Mouse (Mus musculus) granulocyte monocyte progenitor cell, adult 5-6 weeks (primary cell): ENCODE data around the gene Fras1. TPM values are rescaled to one million over a fixed set of nuclear protein-coding genes. Genes with fewer than 3 reads are reported as not detected.

Experiments used
- ATAC-seq: replicated peaks from 2 replicates; pipeline ENCODE4 v1.8.0; 2016; ENCODE audit warnings: mild to moderate bottlenecking, moderate TSS enrichment, inconsistent platforms; ENCODE audit not compliant: poor library complexity, severe bottlenecking
- total RNA-seq, 2 experiments: library from RNA; stranded (forward) in 1 of 2; stranded (reverse) in 1 of 2; fragments of 200-712, 200-1000 nt in 1 of 2; fragments of >200 nt in 1 of 2; fragmentation: Nextera tagmentation in 1 of 2; gene quantifications; 2 replicates each; pipeline ENCODE4 v1.2.3; 2014 to 2017

Gene Fras1
- total RNA-seq, 2 experiments from 2014 or later: not detected

DNA sequence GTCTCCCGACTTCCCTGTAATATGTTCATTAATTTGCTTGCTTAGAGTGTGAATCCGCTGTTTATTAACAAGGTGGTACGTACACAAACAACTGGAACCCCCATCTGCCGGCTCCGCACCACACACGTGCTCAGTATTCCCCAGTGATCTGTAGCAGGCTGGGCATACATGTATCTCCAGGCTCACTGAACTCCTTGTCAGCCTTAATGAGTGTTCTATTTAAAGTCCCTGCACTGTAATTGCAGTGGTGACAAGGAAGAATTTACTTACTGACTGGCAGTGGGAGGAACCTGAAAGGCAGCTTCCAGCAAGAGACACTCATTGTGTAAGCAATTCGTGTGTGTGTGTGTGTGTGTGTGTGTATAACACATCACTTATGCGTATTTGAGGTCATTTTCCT, 256.1 kb downstream of the Fras1 start:
- ATAC-seq: no peak

DNA sequence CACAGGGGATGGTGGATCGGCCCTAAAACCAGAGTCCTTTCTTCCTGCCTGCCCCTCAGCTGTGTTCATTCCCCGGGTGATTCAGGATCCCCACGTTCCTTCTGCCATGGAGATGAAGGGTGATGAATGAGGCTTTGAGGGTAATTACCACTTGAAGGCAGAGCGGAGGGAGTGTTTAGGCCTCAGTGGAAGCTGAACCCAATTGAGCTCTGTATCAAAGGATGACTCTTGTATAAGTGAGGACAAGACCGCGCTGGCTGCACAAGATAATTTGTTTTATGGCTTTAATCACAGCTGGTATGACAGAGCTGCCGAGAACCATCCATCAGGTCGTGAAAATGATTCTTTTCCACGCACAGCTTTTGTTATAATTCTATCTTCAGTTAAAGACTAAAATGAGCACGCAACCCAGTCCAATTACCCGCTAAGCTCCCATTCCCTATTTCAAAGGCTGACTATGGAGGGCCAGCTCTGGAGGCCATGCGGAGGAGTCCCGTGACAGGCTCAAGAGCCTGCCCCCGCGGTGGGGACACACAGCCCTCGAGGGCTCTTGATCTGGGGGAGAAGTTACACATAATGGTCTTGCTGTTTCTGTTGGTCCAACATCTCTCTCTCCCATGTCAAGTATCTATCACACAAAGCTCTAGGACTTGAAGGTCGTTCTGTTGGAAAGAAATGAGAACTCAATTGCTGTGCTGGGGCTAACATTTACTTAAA, 261.5 kb downstream of the Fras1 start:
- no peak for ATAC-seq

DNA sequence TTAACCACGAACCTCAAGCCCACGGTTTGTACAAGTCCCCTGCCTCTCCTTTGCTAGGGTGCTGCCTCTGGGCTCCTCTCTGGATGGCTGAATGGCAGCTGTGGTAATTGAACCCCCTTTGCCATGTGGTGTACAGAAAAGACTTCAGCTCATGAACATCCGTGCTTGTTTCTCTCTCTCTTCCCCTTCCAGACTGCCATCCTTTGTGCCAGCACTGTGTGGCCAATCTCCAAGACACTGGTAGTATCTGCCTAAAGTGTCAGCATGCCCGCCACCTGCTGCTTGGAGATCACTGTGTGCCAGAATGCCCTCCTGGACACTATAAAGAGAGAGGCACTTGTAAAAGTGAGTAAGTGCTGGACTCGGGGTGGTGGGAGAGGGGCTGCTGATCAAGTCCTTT, 262.1 kb downstream of the Fras1 start:
- ATAC-seq: no peak

DNA sequence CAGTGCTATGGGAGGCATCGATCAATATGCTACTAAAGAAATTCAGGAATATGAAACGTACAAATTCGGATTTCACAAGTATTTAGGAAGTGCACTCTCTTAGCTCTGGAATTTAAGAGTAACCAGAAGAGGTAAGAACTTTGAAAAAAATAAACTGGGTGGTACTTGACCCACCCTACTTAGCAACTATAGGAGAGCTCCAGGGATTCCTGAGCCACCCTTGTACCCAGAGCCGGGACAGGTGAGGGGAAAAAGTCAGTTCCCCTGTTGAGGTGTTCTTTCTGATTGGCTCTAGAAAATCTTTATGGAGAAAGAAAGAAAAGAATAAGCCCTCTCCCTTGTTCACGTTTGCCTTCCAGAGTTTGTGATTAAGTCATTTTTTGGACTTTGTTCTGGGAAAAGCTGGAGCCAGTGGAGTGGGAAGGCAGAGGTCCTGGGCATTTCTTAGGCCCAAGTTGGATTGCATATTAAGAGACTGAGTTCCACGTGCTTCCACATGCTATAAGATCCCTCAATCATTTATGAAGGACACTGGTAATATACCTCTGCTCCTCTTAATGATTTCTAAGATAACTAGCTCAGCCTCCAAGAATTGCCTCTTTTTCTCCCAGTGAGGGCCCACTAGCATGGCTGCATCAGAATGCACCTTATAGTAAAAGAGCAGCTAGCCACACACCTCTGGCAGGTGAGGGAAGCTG, 265.6 kb downstream of the Fras1 start:
- no peak for ATAC-seq

DNA sequence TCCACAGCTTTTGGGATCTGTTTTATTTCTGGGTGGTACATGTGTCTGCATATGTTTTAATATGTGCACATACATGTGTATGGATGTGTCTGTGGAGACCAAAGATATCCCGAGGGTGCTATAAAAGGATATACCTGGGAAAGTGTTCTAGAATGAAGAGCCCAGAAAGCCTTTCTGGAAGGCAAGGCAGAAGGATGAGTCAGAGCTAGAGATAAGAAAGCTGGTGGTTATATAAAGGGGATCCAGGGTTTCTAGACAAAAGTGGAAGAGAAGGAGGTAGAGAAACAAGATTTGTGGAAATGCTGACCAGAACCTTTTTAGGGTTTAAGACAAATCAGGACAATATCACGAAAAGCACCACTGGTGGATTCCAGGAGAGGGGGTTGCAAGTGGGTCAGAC, 267.5 kb downstream of the Fras1 start:
- ATAC-seq: no peak

DNA sequence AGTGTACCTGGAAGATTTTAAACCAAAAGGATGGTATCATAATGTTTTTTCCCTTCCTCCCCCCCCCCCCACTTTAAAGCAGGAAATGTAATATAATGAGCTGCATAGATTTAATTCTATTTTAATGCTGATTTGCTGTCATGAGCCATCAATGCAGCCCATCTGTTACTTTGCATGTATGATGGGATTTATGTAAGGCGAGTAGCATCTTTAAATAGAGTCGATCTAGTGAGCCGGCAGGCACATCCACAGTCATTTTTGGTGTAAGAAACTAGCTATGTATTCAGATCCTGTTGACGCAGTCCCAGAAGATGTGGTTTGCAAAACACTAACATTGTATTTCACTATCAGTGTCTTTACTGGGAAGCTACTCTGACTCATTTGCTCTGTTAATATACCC, 301.9 kb downstream of the Fras1 start:
- no peak for ATAC-seq

DNA sequence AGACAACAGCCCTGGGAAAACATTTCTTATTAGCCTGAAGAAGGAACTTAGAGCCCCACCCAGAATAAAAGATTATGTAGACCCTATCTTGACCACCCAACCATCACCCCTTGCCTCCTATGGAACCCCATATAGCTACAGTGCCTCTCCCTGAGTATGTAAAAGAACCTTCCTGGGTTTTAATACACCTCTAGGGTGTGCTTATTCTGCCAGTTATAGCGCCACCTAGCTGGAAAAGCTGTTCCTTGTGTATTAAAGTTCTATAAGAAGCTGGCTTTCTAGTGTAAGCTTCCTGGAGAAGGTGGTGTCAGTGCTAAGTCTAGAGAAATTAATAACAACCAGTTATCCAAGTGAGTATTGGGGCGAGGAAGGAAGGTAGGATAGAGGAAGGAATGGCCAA, 303.7 kb downstream of the Fras1 start:
- ATAC-seq: no peak; the same call in 1 of the 2 replicates

DNA sequence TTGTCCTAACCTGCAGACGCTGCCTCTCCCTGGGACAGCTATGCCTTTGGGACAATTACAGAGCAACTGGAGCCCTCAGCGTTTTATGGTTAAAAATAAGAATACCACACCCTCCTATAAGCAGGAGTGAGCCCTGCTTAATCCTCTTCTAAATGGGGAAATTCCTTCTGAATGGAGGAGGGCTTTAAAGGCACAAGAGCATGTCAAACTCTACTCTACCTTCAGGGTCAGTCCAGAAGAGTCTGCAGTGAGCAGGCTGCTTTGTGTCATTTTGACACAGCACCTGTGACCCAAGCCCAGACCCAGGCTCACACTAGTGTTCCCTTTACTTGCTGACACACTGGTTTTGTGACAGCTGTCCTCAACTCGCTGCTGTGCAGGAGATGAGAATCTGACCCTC, 307.3 kb downstream of the Fras1 start:
- no peak for ATAC-seq

DNA sequence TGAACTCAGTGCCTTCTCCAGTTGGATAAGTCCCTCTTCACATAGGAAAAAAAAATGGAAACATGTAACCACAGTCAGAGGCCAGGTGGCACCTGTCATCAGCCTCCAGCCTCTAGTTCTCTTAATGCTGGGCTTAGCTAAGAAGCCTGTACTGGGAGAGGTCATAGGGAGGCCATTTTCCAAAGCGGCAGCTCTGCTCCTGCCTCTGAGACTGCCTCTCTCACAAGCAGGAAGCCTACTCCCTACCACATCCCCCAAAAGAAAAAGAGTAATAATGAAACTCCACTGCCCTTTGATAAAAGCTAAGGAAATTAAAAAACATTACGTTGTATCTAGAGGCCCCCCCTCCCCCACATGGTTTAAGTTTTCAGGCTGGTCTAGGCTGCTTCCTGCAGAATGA, 309.0 kb downstream of the Fras1 start:
- no peak for ATAC-seq

DNA sequence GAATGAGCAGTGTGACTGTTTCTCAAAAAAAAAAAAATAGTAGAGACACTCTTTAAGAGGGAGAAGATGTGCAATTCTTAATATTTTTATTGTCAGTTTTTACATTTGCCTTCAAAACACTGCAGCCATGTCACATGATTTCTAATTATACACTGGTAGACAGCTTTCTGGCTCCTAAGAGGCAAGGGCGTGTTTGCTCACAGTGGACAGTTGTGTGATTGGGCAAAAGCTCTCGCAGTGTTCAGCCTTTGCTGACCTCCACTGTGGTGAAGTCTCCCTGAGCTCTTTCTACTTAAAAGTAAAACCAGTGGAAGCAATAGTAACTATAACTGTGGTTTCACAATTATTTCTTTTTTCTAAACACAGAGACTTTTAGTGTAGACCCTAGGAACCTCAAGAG, 315.1 kb downstream of the Fras1 start:
- ATAC-seq: no peak

DNA sequence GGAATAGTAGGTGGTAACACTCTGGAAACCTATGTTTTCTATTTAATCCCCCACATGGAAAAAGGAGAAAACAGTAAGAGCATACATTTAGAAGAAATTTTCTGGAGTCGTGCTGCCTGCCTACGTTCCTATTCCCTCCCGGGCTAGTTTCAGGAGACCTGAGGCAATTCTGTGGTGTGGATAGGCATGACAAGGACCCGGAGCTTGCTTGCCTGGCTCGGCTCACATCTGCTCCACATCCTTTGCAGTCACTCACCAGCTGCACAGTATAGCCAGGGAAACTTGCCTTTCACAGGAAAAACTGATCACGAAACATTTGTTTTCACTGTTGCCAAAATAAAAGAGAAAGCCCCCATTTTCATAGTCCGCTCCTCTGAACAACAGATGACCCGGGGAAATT, 325.2 kb downstream of the Fras1 start:
- no peak for ATAC-seq

DNA sequence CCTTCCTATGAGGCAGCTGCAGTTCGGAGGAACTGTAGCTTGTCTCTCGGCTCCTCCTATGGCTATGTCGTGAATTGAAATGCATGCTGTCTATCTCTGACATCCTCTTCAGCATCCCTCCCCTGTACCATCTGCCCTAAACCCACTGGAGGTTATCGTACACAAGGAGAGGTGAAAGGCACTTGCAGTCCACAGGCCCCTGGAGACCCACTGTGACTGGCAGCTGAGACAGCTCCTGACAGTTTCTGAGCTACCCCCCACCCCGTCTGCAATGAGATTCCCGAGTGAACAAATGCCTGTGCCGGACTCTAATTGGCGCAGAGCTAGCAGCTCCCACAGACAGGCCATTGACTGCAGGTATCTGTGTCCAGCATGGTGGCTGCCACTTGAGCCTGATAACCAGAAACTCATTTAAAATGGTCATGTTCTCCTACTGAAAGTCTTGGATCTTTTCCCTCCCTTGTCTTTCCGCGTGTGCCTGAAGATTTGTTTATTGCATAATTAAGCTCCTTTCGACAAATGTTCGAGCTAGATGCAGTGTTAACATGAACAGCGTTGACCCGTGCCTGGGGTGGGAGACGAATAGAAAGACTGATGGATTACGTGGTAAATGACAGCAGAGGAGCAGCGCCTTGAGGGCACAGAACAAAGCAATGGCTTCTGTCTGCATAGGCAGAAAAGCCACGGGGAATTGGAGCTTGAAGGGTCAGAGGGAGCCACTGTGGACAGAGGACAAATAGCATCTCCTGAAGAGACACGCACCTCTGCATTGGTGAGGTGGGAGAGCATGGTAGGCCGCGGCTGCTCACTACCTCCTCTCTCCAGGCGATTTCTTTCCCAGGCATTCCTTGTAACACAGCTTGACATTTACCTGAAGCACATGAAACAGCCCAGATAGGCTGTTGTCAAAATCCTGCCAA, 329.2 kb downstream of the Fras1 start:
- ATAC-seq: no peak

DNA sequence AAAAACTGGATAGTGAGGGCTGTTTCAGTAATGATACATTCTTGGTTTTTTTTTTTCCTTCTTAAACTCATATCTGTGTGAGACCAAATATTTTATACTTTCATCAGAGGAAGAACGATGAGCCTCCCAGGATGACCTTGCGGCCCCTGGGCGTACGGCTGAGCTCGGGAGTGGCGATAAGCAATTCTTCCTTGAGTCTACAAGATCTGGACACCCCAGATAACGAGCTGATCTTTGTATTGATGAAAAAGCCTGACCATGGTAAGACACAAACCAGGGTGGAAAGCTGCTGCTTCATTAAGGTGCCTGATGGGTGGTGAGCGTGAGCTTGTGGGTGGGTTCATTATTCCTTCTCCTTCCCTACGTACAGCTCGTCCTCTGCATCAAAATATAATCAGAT, 334.8 kb downstream of the Fras1 start:
- ATAC-seq: no peak

DNA sequence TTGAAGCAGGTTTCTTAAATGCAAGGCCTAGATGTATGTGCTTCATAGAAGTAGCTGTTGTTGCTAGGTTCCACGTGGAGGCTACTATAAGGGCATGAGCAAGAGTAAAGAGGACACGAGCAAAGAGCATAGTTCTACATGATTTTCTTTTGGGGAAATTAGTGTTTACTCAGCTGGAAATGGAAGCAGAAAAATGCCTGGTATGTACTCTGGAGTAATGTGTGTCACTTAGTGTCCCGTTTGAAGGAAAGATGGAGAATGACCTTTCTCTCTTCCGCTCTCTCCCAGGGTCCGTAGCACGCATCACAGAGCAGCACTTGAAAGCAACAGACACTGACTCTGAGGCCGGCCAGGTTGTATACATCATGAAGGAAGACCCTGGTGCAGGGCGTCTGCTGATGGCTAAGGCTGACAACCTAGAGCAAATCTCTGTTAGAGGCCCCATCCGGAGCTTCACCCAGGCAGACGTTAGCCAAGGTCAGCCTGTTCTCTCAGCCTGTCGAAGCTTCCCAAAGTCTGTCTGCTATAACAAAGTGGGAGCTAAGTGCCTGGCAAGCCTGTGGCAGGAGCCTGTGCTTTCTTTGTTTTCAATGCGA, 338.4 kb downstream of the Fras1 start:
- no peak for ATAC-seq

DNA sequence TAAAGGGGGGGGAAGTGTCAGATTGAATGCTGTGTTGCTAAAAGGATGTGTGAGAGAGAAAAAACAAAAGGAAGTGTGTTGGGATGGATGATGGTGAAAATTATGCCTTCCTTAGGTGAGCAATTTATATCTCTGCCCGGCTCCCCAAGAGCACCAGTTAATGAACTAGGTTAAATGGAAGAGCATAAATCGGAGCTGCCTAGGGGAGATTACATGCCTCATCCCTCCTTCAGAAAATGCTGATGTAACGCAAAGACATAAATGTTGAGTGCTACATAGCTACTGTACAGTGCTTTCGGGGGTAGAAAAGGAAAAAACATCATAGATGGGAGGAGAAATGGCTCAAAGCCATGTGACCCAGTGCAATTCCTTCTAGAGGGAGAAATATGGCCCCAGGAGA, 339.0 kb downstream of the Fras1 start:
- no peak for ATAC-seq

DNA sequence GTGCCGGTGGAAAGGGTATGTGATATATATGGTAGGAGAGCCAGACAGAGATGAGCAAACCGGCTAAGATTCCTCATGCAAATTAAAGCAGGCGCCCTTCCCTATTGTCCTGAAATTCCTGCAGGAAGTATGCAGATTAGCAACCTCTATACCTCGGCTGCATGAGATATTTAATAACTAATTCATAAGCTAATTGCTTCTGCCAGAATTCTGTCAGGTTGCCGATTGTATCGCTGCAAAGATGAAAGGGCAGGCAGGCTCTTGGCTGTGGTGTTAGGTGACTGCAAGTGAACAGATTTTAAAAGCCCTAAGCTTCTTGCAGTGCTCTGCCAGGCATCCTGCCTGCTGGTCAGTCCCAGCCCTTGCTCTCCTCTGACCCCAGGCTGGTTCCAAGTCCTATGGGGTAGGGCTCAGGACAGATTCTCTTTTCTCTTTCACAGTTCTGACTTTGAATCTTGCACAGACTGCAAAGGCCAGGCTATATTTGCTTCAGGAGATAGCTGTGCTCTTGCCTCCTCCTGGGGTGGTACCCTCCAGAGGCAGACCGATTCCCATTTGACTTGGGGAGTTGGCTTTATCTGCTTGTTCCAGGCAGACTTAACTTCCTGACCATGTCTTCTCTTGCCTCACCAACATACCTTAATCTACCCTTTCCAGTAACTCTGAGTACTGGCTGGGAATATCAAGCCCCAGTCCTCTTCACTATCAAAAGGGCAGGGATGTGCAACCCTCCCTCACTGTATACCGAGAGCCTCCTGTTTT, 342.7 kb downstream of the Fras1 start:
- ATAC-seq: no peak

DNA sequence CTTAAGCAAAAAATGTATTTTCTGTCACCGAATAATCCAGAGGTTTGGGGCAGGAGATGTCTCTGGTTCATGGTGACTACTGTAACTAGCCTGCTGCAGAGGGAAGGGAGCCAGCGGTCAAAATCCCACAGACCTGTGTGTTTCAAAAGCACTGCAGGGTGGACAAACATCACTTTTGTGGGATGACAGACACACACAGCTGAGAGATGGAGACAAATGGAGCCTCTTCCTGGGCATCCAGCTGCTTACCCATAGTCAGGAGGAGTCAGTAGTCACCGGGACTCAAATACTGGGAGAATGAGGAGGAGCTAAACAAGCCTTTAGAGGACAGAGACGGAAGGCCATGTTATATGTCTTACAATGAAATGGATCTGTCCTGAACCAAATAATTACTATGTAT, 343.9 kb downstream of the Fras1 start:
- ATAC-seq: no peak

DNA sequence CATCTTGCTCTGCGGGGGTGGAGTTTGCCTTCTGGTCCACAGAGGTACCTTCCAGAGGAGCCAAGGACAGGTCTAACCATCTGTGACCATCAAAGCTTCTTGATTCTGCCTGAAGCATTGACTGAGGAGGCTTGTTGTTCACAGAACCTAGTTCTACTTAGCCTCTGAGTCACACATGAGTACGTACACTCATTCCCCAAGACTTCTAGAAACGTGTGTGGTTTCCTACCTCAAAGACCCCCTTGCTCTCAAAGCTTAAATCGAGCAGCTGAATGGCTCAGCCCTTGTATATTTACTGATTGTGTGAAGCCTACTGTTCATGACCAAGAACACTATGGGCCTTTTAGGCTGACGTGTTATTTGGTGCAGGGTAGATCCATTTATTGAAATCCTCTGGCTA, 344.8 kb downstream of the Fras1 start:
- no peak for ATAC-seq

DNA sequence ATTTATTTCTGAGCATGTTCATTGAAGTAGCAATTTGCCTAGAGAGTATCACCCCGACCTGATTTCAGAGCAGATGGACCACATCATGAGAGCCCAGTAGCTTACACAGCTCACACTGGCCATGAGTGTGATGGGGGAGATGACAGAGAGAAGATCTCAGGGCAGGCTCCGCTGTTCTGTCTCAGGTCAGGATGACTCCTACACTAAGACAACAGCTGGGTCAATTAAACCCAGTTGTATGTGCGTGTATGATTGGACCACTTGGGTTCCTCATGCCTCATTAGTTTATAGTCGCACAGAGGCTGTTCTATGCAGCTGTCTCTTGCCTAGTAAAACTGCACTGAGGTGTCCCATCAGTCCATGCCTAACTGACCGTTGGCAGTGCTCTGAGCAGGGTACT, 345.5 kb downstream of the Fras1 start:
- no peak for ATAC-seq

DNA sequence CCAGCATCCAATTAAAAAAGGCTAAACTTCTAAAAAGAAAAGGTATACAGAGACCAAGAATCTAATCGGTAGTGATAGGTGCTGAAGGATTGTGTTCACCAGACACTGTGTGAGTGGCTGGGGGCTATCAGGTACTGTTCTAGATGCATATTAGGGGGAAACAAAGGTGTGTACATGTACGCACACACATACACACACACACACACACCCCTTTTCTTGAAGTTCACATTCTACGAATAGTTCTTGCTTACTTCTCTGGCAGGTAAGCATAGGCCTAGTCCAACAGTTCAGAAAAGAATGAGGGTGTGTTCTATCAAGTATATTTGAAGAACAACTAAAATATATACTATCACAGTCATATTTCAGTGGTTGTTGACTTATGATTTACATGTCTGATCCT, 348.9 kb downstream of the Fras1 start:
- no peak for ATAC-seq
